Mouse (Mus musculus): ENCODE data around the gene Gid4. TPM values are rescaled to one million over a fixed set of nuclear protein-coding genes. Genes with fewer than 3 reads are reported as not detected.

Gid4 gene
- total RNA-seq (2021), result 10 to 100 TPM; 20.6 to 22.6 TPM
- long read RNA-seq, experiment 1, full-length matches to known transcripts, result 58 of 64 reads
- long read RNA-seq, experiment 1, partial matches to known transcripts, result 1 of 64 reads
- long read RNA-seq, experiment 1, other reads (novel, unspliced or antisense), result 5 of 64 reads
- long read RNA-seq, experiment 2, full-length matches to known transcripts, result 34 of 39 reads
- long read RNA-seq, experiment 2, partial matches to known transcripts, result 0 of 39 reads
- long read RNA-seq, experiment 2, other reads (novel, unspliced or antisense), result 5 of 39 reads

DNA sequence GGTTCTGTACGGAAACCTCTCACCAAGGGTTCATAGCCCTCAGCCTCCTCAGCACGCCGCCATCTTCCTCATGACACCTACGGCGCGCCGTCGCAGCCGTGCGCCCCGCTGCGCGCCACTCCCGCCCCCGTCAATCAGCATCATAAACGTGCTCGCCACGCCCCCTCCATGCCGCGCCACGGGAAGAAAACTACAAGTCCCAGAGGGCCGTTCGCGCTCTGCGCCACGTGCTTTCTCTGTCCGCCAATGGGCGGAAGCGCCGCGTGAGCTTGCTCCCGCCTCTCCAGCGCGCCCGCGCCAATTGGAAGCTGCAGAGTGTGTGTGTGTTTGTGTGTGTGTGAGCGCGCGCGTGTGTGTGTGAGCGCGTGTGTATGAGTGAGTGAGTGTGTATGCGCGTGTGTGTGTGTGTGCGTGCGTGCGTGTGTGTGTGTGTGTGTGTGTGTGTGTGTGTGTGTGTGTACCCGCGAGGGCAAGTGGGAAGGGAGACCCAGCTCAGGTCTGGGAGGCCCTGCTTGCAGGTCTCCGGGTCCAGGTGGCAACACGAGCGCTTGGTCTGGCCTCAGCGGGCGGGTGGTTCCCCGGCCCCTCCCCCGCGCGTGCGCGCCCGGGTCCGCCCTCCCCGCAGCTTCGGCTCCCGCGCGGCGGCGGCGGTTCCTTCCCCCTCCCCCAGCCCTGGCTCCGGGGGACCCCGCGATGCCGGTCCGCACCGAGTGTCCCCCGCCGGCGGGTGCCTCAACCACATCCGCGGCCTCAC lies at the start of gene Gid4:
Gid4 (plus strand) TSS at position 183 of the 754 bp plus-strand sequence.
- DNase-seq, result peak; percentile 98

- no peak for DNase-seq
Measured at GRCm38 (mm10) chr11:60367256-60367655, 49.7 kb upstream of the Gid4 start.

DNA sequence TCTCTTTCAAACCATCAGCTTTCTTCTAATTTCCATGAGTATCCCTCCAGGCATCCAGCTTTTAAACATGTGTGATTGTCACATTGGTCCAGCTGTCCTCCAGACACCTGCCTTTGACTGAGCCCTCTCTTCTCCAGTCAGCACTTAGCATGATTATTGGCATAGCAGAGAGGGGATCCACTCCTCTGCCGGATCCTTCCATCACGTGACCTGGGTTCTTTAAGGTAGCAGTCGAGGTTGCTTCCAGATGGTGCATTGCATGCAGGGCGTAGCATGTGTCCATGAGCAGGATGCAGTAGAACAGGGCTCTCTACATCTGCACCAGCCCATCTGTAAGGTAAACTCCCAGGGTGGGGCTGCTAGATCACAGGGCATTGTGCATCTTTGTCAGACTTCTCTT lies 48.0 kb upstream of the Gid4 start:
- no peak for DNase-seq

GRCm38 (mm10) chr11:60369448-60369847 lies 47.5 kb upstream of the Gid4 start:
- DNase-seq, result no peak

DNA sequence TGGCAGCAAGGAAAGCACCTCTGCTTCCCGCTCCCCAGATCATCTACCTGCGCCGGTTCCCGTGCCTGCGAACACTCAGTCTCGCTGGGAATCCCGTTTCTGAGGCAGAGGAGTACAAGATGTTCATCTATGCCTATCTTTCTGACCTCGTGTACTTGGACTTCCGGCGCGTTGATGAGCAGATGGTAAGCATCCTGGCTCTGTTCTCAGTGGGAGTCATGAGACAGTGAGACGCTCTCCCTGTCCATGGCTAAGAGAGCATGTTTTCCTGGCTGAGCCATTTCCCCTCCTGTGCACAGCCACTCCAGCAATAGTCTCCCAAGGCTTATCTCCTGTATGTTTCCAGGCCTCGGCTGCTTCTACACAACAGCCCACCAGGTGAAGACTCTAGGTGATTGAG lies 46.5 kb upstream of the Gid4 start:
- DNase-seq, result no peak

GRCm38 (mm10) chr11:60374481-60374880 lies 42.5 kb upstream of the Gid4 start:
- DNase-seq, result no peak

DNA sequence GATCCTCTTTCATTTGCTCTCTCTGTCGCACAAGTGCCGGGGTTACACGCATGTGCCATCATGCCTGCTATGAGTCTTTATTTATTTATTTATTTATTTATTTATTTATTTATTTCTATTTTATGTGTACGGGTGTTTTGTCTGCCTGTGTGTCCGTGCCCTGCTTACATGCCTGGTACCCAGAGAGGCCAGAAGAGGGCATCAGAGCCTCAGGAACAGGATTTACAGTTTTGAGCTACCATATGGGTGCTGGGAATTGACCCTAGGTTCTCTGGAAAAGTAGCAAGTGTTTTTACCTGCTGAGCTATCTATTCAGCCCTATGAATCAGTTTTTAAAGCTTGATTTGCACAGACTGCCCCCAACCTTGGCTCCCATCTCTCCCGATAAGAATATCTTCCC lies 33.4 kb upstream of the Gid4 start:
- DNase-seq, result no peak

- no peak for DNase-seq
Measured at GRCm38 (mm10) chr11:60384762-60385421, 32.1 kb upstream of the Gid4 start.

- no peak for DNase-seq
Measured at GRCm38 (mm10) chr11:60385946-60386345, 31.0 kb upstream of the Gid4 start.

DNA sequence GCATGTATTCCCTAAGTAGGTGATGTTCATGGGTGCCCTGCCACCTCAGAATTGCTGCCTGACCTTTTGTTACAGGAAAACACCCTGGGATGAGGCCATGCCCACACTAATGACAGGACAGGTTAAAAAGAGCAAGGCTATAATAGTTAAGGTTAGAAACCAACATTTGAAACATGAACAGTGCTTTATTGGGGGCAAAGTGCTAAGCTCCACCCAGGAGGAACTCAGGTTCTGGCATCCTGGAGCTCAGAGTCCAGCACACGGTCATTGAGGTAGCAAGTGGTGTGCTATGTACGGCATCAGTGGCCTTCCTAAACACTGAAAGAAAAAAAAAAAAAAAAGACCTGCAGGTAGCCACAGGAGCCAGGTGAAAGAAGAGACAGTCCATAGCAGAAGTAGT lies 29.0 kb upstream of the Gid4 start:
- no peak for DNase-seq

DNA sequence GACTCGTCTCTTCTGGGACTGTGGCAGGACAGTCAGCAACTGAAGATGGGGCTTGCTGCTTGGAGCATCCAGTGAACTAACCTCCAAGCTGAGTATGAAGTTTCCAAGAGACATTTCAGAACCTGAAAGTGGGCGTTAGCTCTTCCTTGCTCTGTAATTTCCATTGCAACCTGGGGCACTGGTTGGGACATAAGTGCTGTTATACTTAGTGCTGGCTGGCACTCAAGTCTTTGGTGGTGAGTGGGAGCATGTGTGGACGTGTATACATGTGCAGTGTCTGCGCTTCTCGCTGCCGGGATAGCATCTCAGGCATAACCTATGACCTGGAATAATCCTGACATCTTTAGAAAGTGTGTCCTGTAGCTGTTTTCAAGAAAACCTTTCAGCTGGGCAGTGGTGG lies 25.6 kb upstream of the Gid4 start:
- DNase-seq, result no peak

GRCm38 (mm10) chr11:60396546-60396945 lies 20.4 kb upstream of the Gid4 start:
- DNase-seq, result peak; percentile 27

GRCm38 (mm10) chr11:60397172-60397571 lies 19.8 kb upstream of the Gid4 start:
- DNase-seq, result no peak

DNA sequence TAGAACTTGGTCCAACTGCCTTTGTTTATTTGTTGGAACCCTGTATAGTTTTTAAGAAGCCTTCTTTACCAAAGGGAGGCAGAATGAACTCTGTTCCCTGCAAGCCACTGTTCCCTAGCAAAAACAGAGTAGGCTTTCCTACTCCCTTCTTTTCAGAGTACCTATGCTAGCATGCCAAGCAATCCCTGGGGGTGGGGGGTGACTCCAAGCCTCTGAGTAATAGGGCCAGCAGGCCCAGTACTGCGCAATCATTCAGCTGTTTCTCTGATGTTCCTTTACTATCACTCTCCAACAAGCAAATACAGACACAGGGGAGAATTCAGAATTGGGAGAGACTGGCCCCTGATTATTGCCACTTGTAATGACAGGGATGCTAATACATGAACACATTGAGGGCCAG lies 10.3 kb upstream of the Gid4 start:
- no peak for DNase-seq

DNA sequence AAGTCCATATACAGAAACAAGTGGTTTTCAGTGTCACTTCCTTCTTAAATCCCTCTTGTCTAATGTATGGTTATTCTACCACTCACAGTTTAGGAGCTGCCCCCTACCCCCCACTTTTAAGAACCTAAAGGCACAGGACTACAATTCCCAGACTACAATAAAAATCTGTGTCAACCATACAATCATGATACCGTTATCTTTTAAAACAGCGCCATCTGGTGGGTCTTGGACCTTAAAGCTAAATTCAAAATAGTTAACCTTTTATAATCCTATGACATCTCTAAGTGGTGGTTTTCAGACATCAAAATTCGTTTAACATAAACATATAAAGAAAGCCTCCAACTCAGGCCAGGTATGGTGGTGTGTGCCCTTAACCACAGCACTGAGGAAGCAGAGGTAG lies 4.8 kb upstream of the Gid4 start:
- peak; percentile 68 for DNase-seq

- no peak for DNase-seq
Measured at GRCm38 (mm10) chr11:60412921-60413320, 4.0 kb upstream of the Gid4 start.

DNA sequence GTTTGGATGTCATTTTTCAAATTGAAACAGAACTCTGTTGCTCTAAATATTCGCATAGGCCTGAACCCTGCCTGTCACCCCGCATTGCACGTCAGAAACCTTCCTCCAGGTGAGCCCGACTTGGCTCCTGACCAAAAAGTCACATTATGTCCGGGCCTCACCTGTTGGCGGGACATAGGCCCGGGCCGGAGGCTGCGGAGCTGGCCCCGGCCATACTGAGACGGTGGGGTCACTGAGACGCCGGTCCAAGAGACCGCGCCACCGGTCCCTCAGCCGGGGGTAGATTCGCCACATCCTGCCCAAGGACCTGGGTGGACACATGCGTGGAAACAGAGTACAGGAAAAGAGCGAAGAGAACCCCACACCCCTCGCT lies 369 bp upstream of the Gid4 start:
- DNase-seq, result no peak

DNA sequence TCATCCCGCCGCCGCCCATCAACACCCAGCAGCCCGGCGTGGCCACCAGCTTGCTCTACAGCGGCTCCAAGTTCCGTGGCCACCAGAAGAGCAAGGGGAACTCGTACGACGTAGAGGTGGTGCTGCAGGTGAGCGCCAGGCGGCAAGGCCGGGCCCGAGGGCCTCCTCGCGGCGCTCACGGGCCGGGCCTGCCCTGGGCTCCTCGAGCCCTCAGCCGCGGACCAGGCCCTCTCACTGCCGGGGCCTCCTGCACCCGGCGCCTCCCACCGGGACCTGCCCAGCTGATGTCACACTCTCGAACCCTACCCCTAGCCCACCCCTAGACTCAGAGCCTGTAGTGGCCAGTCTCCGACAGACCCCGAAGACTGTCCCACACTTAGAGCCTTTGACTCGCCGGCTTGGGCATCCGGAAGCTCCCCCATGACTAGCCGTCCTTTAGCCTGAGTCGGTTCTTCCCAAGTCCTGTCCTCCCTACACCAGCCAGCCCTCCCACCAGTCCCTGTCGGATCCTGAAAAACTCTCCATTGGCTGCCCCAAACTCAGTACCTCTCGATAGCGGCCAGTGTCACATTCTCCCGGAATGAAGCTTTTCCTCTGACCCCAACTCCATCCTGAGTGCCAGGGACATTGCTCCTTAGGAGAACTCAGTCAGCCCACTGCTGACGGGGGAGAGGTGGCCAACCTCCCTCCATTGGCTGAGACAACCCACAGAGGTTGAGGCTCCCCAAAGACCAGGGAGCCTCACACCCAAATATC lies 950 bp downstream of the Gid4 start, which contains the start of gene Atpaf2:
Atpaf2 (minus strand) TSS at position 741 of the 756 bp plus-strand sequence.
- DNase-seq, result peak; percentile 43

GRCm38 (mm10) chr11:60418473-60418803 lies 1.5 kb downstream of the Gid4 start:
- no peak for DNase-seq

DNA sequence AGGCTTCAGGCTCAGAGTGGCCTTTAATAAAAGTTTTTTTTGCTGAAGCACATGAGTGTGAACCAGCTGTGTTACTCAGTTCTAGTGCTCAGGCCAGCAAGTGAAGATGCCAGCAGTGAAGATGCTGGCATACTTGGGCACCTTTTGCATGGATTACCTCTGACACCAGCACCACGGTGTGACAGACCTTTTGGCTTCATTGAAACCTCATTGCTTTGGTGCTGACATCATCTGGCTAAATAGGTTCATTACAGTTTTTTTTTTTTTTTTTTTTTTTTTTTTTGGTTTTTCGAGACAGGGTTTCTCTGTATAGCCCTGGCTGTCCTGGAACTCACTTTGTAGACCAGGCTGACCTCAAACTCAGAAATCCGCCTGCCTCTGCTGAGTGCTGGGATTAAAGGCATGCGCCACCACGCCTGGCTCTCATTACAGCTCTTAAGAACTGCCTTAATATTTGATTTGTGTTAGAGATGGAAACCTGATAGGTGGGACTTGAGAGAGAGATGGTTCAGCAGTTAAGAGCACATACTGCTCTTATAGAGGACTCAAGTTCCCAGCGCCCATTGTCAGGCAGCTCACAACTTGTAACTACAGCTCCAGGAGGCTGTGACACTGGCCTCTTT lies 5.2 kb downstream of the Gid4 start:
- no peak for DNase-seq

- no peak for DNase-seq
Measured at GRCm38 (mm10) chr11:60423006-60423405, 6.1 kb downstream of the Gid4 start.

GRCm38 (mm10) chr11:60426417-60426816 lies 9.5 kb downstream of the Gid4 start:
- DNase-seq, result no peak
